Mouse (Mus musculus) kidney, adult 2 months (tissue): ENCODE results near the gene Tmem220.

Experiments
- CTCF ChIP-seq: fragments of 200-500 bp; conservative IDR thresholded peaks from 2 replicates; pipeline ENCODE4 v1.5.1; 2011; ENCODE audit warnings: low read depth, mild to moderate bottlenecking, control low read depth, low read length, moderate library complexity, mixed read lengths; ENCODE audit not compliant: insufficient read depth, insufficient read length
- POLR2A ChIP-seq: fragments of 200-500 bp; IDR thresholded peaks from one replicate; pipeline ENCODE4 v1.6.1; 2011; ENCODE audit warnings: low read depth, low read length, control low read depth

DNA sequence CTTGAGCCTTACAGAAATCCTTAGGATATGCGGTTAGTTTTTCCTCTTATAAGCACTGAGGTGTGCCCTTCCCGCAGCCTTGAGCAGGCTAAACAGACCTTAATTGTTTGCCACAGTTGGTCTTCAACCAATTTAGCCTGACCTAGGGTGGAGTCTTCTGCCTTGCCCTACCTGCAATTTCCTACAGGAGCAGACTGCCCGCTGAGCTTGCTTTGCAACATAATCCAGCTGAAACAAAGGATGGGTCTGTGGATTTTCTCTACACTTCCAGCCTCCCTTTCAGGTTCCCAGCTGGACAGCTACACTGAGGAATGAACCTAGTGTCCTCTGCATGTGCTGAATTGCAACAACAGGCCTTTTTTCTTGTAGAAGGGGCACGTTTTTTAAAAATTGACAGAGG lies 13.3 kb upstream of the Tmem220 start:
- TF ChIP-seq POLR2A (no peak), CTCF (no peak)
